Comparison of ENCODE assay signal across 8 mouse cellular contexts in genomic region chr15:84772191-84773111, GRCm38 (mm10). TPM values are rescaled to one million over a fixed set of nuclear protein-coding genes. Genes with fewer than 3 reads are reported as not detected.
DNase-seq lines count a peak whose midpoint lies in the region; ATAC-seq lines count a peak whose summit lies in the region.

No protein-coding gene starts in this region.

- H3K4me3 ChIP-seq in forebrain, embryonic 14.5 days (ENCODE audit: low read depth, low read length), result no peak overlapping the region
- H3K4me3 ChIP-seq in forebrain, embryonic 13.5 days, result no peak overlapping the region
- no peak overlapping the region for H3K4me3 ChIP-seq in midbrain, embryonic 12.5 days
- H3K4me3 ChIP-seq in midbrain, embryonic 11.5 days (ENCODE audit: low read depth, low read length), result no peak overlapping the region
- H3K4me3 ChIP-seq in heart, embryonic 10.5 days, result no peak overlapping the region

- ATAC-seq in forebrain, embryonic 14.5 days, result no peak
- ATAC-seq in forebrain, embryonic 13.5 days, result no peak
- ATAC-seq in midbrain, embryonic 12.5 days (ENCODE audit: low FRiP score, low read depth), result 0 out of 2 replicates have a peak, but pooled peaks have one; percentile 27
- no peak for ATAC-seq in midbrain, embryonic 11.5 days (ENCODE audit: low FRiP score)

- WGBS in forebrain, embryonic 14.5 days, result 85% methylated on average over 21 of the region's 21 CpGs
- 82% methylated on average over 21 of the region's 21 CpGs for WGBS in forebrain, embryonic 13.5 days
- WGBS in midbrain, embryonic 12.5 days, result 81% methylated on average over 21 of the region's 21 CpGs
- WGBS in midbrain, embryonic 11.5 days, result 83% methylated on average over 21 of the region's 21 CpGs
- WGBS in heart, embryonic 10.5 days, result 80% methylated on average over 21 of the region's 21 CpGs

- H3K27me3 ChIP-seq in forebrain, embryonic 14.5 days (replicated peaks; ENCODE audit: control insufficient read depth, insufficient read depth, low read length), result no peaks in the 10 kb centered on the region
- no peaks in the 10 kb centered on the region for H3K27me3 ChIP-seq in forebrain, embryonic 13.5 days
- peaks cover 6% of the 10 kb centered on the region for H3K27me3 ChIP-seq in midbrain, embryonic 12.5 days
- no peaks in the 10 kb centered on the region; the same call in 1 of the 2 replicates for H3K27me3 ChIP-seq in midbrain, embryonic 11.5 days (ENCODE audit: control insufficient read depth, insufficient read depth, low read length)
- H3K27me3 ChIP-seq in heart, embryonic 10.5 days (ENCODE audit: insufficient read depth, poor library complexity, severe bottlenecking), result peaks cover 16% of the 10 kb centered on the region; the same call in 1 of the 2 replicates

- no peak overlapping the region for H3K4me2 ChIP-seq in forebrain, embryonic 14.5 days (ENCODE audit: low read length)
- H3K4me2 ChIP-seq in forebrain, embryonic 13.5 days, result no peak overlapping the region
- H3K4me2 ChIP-seq in midbrain, embryonic 12.5 days (replicated peaks), result no peak overlapping the region
- H3K4me2 ChIP-seq in midbrain, embryonic 11.5 days, result no peak overlapping the region

- no peak overlapping the region for H3K27ac ChIP-seq in forebrain, embryonic 14.5 days (ENCODE audit: low read depth, low read length)
- H3K27ac ChIP-seq in forebrain, embryonic 13.5 days, result no peak overlapping the region
- H3K27ac ChIP-seq in midbrain, embryonic 12.5 days (replicated peaks), result no peak overlapping the region
- no peak overlapping the region for H3K27ac ChIP-seq in midbrain, embryonic 11.5 days (ENCODE audit: low read depth, low read length)
- no peak overlapping the region for H3K27ac ChIP-seq in heart, embryonic 10.5 days

- H3K36me3 ChIP-seq in forebrain, embryonic 14.5 days (ENCODE audit: control insufficient read depth, insufficient read depth, low read length), result no peaks in the 10 kb centered on the region
- H3K36me3 ChIP-seq in forebrain, embryonic 13.5 days (ENCODE audit: poor library complexity, severe bottlenecking), result no peaks in the 10 kb centered on the region
- H3K36me3 ChIP-seq in midbrain, embryonic 12.5 days, result no peaks in the 10 kb centered on the region
- H3K36me3 ChIP-seq in midbrain, embryonic 11.5 days (ENCODE audit: control insufficient read depth, insufficient read depth, low read length), result no peaks in the 10 kb centered on the region
- no peaks in the 10 kb centered on the region for H3K36me3 ChIP-seq in heart, embryonic 10.5 days

- no peak overlapping the region for H3K9ac ChIP-seq in forebrain, embryonic 14.5 days (ENCODE audit: low read length)
- H3K9ac ChIP-seq in forebrain, embryonic 13.5 days, result no peak overlapping the region
- H3K9ac ChIP-seq in midbrain, embryonic 12.5 days (replicated peaks), result no peak overlapping the region
- H3K9ac ChIP-seq in midbrain, embryonic 11.5 days (ENCODE audit: low read length), result no peak overlapping the region

- peak; percentile 51 for DNase-seq in forebrain, embryonic 14.5 days (ENCODE audit: low spot score)
- DNase-seq in midbrain, embryonic 11.5 days (ENCODE audit: low spot score, missing footprints), result no peak
- DNase-seq in cerebellum, postnatal 14 days, result peak; percentile 40 to 58
- peak; percentile 81 for DNase-seq in testis, postnatal 14 days (ENCODE audit: low spot score)
- DNase-seq in heart, embryonic 10.5 days (ENCODE audit: low spot score), result no peak
- no peak for DNase-seq in urinary bladder, postnatal 14 days (ENCODE audit: low spot score)

- peaks cover 7% of the 10 kb centered on the region; the same call in 1 of the 2 replicates for H3K4me1 ChIP-seq in forebrain, embryonic 14.5 days (ENCODE audit: control insufficient read depth, insufficient read depth, low read length)
- H3K4me1 ChIP-seq in forebrain, embryonic 13.5 days, result peaks cover 24% of the 10 kb centered on the region
- peaks cover 18% of the 10 kb centered on the region for H3K4me1 ChIP-seq in midbrain, embryonic 12.5 days
- peaks cover 12% of the 10 kb centered on the region for H3K4me1 ChIP-seq in midbrain, embryonic 11.5 days (ENCODE audit: control insufficient read depth, insufficient read depth, low read length)
- peaks cover 14% of the 10 kb centered on the region; the same call in 1 of the 2 replicates for H3K4me1 ChIP-seq in heart, embryonic 10.5 days

- no peaks in the 10 kb centered on the region for H3K9me3 ChIP-seq in forebrain, embryonic 14.5 days (replicated peaks; ENCODE audit: control insufficient read depth, low read length)
- no peaks in the 10 kb centered on the region for H3K9me3 ChIP-seq in forebrain, embryonic 13.5 days (replicated peaks)
- no peaks in the 10 kb centered on the region for H3K9me3 ChIP-seq in midbrain, embryonic 12.5 days
- H3K9me3 ChIP-seq in midbrain, embryonic 11.5 days (ENCODE audit: control insufficient read depth, low read length), result no peaks in the 10 kb centered on the region
- H3K9me3 ChIP-seq in heart, embryonic 10.5 days, result no peaks in the 10 kb centered on the region

RNA-seq across cellular contexts. Expression of gene Arhgap8, which starts 52.6 kb away (rescaled TPM):
- 0.20 and 0.37 TPM in 2 replicates for polyA plus RNA-seq in forebrain, embryonic 14.5 days (2014; fragmentation: Nextera tagmentation; extraction: Ambion mirVana)
- 0.11 and 0.34 TPM in 2 replicates for polyA plus RNA-seq in forebrain, embryonic 13.5 days (2015; fragmentation: Nextera tagmentation; extraction: Ambion mirVana)
- polyA plus RNA-seq in midbrain, embryonic 12.5 days (2016; fragmentation: Nextera tagmentation; extraction: Ambion mirVana), result 0.69 and 1.4 TPM in 2 replicates
- polyA plus RNA-seq in midbrain, embryonic 11.5 days (2014; fragmentation: Nextera tagmentation; extraction: Ambion mirVana), result 1.1 and 1.7 TPM in 2 replicates
- 4.3 and 6.5 TPM in 2 replicates for polyA plus RNA-seq in heart, embryonic 10.5 days (2016; fragmentation: Nextera tagmentation; extraction: Ambion mirVana)

Comparison
In these comparisons a context has a peak if more than half of its experiments do, and no peak if none do; other contexts are left out.
1. DNase-seq: peak in forebrain, embryonic 14.5 days (single experiment), cerebellum, postnatal 14 days (2 of 2) and testis, postnatal 14 days (single experiment); none in midbrain, embryonic 11.5 days (single experiment), heart, embryonic 10.5 days (single experiment) and urinary bladder, postnatal 14 days (single experiment).